Mouse (Mus musculus) layer of hippocampus, adult 9-11 months (tissue): ENCODE data around the gene Pgpep1l.
"Not testable (repeated sequence)": the region's sequence is repeated elsewhere in the genome, so short reads cannot be mapped to it uniquely, and the experiment has no call there.

Experiments
- DNase-seq: peaks from one replicate; pipeline ENCODE4 v3.0.0; 2022

Gene Pgpep1l

DNA sequence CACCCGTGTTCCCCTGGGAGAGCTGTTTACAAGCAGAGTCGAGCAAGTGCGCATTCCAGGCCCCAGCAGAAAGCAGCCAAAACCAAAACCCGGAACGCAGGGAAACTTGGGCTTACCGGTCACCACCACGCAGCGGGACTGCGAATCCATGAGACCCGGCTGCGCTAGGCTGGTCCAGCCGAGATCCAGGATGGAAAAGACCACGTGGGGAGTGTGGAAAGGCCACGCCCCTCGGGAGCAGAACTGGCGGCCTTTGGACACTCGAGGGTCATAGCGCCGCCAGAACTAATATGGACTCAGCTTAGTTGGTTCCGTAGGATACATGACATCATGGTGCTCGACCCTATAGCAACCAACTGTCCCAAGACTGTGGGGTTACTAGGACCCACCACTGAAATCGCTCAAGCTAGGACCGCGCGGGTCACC is at the start of gene Pgpep1l:
Gene Pgpep1l, minus strand, starts transcription at position 206 of the 426 bp plus-strand sequence.
- no peak for DNase-seq

GRCm38 (mm10) chr7:68313038-68313782 is 49.2 kb upstream of the Pgpep1l start:
- DNase-seq, result no peak

GRCm38 (mm10) chr7:68312395-68312794 is 48.4 kb upstream of the Pgpep1l start:
- peak; percentile 15 for DNase-seq

- DNase-seq, result no peak
Measured at GRCm38 (mm10) chr7:68311469-68311868, 47.4 kb upstream of the Pgpep1l start.

GRCm38 (mm10) chr7:68306756-68307155 is 42.7 kb upstream of the Pgpep1l start:
- DNase-seq, result no peak

DNA sequence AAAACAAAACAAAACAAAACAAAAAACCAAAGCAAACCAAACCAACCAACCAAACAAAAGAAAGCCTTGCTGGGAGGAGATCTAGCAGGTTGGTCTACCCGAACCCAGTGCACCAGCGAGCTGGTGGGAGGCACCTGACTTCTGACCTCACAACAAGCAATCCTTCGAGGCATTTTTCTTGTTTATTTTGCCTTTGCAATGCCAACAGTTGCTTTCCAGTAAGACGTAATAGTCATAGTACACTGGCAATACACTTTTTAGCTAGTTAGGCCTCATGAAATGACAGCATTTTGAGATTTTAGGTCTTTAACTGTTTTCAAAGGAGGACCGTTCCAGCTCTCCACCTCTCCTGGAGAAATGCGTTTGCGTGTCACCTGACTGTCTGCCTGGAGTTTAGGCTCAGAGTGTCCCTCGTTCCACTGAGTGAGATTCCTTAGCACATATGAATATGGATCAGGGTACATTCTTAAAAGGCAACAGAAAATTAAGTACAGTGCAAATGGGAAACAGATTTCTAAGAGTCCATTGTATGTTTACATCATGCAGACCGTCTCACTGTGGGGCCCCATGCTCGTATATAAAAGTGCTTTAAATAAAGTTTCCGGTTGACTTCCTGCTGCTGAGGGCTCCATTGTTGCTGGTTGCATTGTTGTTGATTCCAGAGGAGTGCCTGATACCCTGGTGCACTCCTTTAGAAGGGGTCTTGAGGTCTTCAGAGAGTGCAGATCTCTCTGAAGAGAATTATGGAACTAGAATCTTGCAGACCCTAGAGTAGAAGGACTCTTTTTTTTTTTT is 41.9 kb upstream of the Pgpep1l start:
- no peak for DNase-seq

DNA sequence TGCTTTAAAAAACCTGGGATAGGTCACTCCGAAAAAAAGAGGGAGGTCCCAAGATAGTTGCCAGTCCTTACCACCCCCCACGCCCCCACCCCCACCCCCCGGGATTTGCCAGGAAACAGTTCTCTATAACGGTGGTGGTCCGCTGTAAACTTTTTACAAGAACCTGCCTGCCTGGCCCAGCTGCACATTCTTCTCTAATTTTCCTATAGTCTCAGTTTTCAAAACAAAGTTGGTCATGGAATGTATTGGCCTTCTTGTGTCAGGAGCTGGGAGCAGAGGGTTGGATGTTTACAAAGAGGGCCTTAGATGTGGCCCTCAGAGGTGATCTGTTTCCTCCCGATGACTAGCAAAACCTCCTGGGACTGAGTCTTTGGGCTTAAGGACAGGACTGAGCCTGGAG is 39.7 kb upstream of the Pgpep1l start:
- DNase-seq, result no peak

DNA sequence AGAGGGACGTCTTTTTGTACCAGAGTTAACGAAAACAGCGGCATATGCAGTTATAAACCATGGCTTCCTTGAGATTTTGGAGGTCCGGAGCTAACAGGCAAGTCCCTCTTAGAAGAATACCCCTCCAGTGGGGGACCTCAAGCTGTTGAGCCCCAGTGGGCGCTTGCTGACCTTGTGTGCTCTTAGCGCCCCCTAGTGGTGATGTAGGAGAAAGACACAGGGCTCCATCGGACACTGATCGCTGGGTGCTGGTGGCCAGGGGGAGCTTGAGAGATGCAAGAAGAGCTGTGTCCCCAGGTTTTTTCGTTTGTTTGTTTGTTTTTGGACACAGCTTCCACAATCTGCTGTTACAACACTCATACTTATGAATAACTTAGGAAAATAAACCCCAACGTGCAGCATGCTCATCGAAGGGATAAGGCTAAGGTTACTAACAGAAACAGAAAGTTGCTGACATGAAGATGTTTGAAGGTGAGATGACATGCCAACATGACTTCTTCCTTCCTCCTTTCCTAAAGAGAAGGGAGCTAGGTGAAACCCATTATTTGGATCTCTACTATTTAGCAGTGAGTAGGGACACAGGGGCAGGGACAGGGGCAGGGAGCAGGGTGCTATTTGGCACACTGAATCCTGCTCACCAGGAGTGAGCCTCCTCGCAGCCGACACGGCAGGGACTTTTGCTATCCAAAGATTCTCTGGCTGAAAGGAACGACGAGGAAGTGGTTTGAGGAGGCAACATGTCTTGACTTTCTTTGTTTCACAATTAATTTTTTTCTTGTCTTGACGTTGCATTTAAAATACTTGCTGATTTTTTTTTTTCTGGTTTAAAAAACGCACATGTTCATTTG is 38.8 kb upstream of the Pgpep1l start:
- peak; percentile 34 for DNase-seq

- no peak for DNase-seq
Measured at GRCm38 (mm10) chr7:68301160-68301559, 37.1 kb upstream of the Pgpep1l start.

GRCm38 (mm10) chr7:68298381-68299076 is 34.5 kb upstream of the Pgpep1l start:
- DNase-seq, result no peak

DNA sequence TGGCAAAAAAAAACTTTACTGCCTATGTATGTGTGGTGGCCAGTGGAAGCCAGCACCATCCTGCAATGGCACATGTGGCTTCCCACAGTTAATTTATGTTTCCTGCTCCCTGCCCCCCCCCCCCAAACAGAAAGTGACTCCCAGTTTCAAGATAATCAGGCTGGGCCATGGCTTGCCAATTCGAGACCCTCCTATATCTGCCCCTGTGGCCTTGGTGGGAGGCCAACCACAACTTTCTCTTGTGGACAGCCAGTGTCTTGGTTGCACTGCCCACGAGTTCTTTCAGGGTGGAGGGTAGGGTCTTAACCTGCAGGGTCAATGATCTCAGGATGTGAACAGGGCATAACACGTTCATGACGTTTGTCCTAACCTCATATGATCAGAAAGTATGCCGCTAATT is 32.5 kb upstream of the Pgpep1l start:
- DNase-seq, result no peak

DNA sequence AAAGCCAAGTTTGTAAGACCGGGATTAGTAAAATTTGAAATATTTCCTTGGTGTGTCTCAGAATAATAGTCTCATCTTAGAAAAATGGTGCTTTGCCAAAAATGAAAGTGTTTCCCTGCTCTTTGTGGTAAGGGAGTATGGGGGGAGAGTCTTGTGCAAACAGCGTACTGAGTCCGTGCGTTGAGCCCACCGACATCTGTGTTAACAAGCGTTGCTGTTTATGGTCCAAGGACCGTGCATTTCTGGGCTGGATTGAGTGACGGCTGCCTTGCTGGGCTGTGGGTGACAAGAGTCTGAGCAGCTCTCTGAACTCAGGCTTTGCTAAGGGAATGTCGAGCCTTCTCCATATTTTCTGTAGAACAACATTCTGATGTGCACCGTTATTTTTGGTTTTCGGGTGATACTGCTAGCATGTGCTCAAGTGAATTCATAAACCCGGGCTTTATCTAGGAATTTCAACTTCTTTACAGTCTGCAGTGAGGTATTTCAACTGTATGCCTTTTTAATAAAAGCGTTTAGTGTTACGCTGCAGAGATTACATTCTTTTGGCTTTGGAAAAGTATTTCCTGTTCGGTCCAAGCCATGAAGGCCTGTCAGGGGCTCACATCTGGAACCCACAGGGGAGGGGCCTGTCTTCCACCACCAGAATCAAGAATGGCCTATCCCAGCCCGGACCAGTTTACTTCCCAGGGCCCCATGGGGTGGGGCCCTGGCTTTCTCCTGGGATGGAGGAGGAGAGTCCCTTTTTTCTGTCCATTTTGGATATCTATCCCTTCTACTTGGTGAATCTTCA is 30.2 kb upstream of the Pgpep1l start:
- DNase-seq, result no peak

- no peak for DNase-seq
Measured at GRCm38 (mm10) chr7:68291603-68292002, 27.6 kb upstream of the Pgpep1l start.

GRCm38 (mm10) chr7:68289081-68289480 is 25.0 kb upstream of the Pgpep1l start:
- DNase-seq, result no peak

DNA sequence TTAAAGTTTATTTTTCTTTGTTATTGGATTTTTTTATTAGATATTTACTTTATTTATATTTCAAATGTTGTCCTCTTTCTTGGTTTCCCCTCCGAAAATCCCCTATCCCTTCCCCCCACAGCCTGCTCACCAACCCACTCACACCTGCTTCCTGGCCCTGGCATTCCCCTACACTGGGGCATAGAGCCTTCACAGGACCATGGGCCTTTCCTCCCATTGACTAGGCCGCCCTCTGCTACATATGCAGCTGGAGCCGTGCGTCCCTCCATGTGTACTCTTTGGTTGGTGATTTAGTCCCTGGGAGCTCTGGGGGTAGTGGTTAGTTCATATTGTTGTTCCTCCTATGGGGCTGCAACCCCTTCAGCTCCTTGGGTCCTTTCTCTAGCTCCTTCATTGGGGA is 24.0 kb upstream of the Pgpep1l start:
- DNase-seq, result not testable (repeated sequence)

DNA sequence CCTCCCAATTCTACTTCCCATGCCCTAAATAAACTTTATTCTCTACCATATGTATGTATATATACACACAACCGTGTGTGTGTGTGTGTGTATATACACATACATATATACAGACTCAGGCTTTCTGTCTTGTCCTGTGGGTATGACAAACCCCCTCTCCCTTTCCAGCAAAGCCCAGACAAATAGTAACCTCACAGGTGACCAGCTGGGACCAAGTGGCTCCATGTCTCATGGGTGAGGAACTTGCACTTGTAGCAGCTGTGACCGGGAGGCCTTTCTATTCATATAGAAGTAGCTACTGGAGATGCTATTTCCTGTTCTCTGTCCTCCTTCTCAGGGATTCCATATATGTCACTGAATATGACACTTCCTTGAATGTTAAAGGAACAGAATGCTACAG is 23.5 kb upstream of the Pgpep1l start:
- no peak for DNase-seq

- no peak for DNase-seq
Measured at GRCm38 (mm10) chr7:68286526-68287481, 22.8 kb upstream of the Pgpep1l start.

DNA sequence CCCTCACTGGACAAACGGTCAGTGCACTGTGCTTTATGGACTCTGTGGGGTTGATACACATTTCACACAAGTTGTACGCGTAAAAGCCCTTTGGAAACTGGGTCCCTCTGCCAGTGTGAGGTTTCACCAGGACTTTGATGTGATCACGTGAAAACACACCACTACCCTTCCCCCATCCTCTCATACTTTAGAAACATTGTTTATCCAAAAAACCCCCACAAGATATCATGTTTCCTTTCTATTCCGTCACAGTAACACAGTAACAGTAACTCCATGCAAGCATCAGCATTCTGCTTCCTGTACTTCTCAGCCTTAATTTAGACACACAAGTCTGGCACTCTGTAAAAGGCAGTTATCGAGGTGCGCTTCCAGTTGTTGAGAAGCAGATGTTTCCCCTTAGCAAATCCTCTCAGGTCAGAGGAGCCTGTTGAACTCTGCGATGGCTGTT is 21.8 kb upstream of the Pgpep1l start:
- DNase-seq, result no peak

DNA sequence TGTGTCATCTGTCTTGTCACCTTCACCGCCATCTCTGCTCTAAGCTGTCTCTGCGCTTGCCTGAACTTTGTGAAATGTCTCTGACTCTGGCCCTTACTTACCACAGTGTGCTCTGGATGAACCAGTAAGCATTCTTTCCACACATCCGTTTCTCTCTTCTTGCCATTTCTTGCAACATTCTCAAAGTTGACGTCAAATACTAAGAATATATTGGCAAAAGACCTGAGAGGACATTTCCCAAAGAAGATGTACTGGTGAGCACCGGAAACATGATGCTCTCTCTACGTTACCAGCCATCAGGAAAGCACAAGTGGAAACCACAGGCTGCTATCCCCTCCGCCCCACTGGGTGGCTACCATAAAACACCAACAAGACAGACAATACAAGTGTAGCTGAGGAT is 19.7 kb upstream of the Pgpep1l start:
- no peak for DNase-seq

GRCm38 (mm10) chr7:68283133-68283520 is 19.1 kb upstream of the Pgpep1l start:
- not testable (repeated sequence) for DNase-seq
